Mouse (Mus musculus) small intestine, adult 2 months (tissue): Measurements from ENCODE around the gene Irf2. TPM values are rescaled to one million over a fixed set of nuclear protein-coding genes. Genes with fewer than 3 reads are reported as not detected.
A peak's percentile ranks its signal among the peaks of the same experiment; 100 is the strongest.

ENCODE experiments used
- H3K27ac ChIP-seq: fragments of 200-500 bp; 2 replicates; pipeline ENCODE4 v1.5.1; 2012; ENCODE audit warnings: low read depth, low read length, control low read depth, inconsistent platforms; ENCODE audit not compliant: insufficient read depth
- H3K27me3 ChIP-seq: fragments of 200-500 bp; 2 replicates; pipeline ENCODE4 v1.6.1; 2012; ENCODE audit warnings: mild to moderate bottlenecking, moderate library complexity, low read length, inconsistent platforms; ENCODE audit not compliant: control insufficient read depth, insufficient read depth
- H3K36me3 ChIP-seq: fragments of 200-500 bp; 2 replicates; pipeline ENCODE4 v1.6.1; 2012; ENCODE audit warnings: mild to moderate bottlenecking, low read length, control low read depth, inconsistent platforms; ENCODE audit not compliant: control insufficient read depth, insufficient read depth
- H3K4me1 ChIP-seq: fragments of 200-500 bp; 2 replicates; pipeline ENCODE4 v1.6.1; 2012; ENCODE audit warnings: low read length, inconsistent platforms, mixed read lengths; ENCODE audit not compliant: control insufficient read depth, insufficient read depth, insufficient read length
- H3K4me3 ChIP-seq: fragments of 200-500 bp; 2 replicates; pipeline ENCODE4 v1.5.1; 2012; ENCODE audit warnings: low read depth, mild to moderate bottlenecking, control low read depth, inconsistent platforms, low read length, moderate library complexity
- CTCF ChIP-seq: fragments of 200-500 bp; IDR thresholded peaks from 2 replicates; pipeline ENCODE4 v1.5.1; 2012; ENCODE audit warnings: low read depth, mild to moderate bottlenecking, control low read depth, inconsistent platforms, low read length, moderate library complexity, mixed read lengths; ENCODE audit not compliant: insufficient replicate concordance, insufficient read length; ENCODE audit errors: extremely low read depth
- POLR2A ChIP-seq: fragments of 200-500 bp; IDR thresholded peaks from 2 replicates; pipeline ENCODE4 v1.6.1; 2012; ENCODE audit warnings: low read depth, mild to moderate bottlenecking, control low read depth, inconsistent platforms, low read length, moderate library complexity
- WGBS: fragments of 180-500 bp; shearing (Covaris S2); methylation state at CpG from one replicate; pipeline ENCODE4 v1.1.7; 2018; 5-methylcytosine and 5-hydroxymethylcytosine counted together
- polyA plus RNA-seq: library from polyadenylated mRNA; depleted of rRNA; stranded (reverse); fragments of >200 nt; gene quantifications from 2 replicates; pipeline ENCODE4 v1.2.3, GENCODE M21; 2012

The Irf2 gene
- polyA plus RNA-seq, 1 experiment, result 29.6 TPM

DNA sequence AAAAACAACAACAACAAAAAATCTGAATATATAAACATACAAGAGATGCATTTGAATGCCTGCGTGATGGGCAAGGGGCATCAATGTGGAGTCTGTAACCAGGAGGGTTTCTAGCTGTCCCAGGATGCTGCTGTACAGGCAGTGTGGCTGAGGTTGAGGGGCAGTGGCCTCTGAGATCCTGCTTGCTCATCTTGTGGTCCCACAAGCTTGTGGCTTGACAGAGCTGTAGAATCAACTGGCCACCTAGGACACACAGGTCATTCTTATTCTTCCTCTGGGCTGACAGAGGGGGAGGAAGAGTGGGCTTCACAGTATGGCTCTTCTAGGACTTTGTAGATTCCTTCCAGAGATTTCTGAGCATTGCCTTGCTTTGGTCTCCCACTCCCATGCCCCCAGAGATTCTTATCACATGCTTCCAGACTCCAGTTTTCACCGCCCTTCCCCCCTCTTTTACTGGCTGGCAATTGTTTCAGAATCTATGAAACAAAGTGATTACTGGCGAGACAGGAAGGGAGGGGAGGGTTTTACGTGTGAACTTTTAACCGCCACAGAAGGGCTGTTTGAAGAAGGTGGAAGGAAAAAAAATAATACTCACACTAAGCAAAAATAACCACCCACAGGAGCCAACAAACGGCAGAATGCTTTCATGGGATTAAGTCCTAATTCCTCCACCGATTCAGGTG, 119.8 kb downstream of the Irf2 start:
- no peaks in the 10 kb centered on the region; the same call in 1 of the 2 replicates for H3K36me3 ChIP-seq
- H3K4me1 ChIP-seq, result peaks cover 6% of the 10 kb centered on the region; the same call in 1 of the 2 replicates
- no peaks in the 10 kb centered on the region for H3K27me3 ChIP-seq
- TF ChIP-seq CTCF, result no peak
- TF ChIP-seq POLR2A, result no peak
- H3K27ac ChIP-seq, result peak overlapping the region; percentile 12; the same call in 1 of the 2 replicates
- H3K4me3 ChIP-seq, result no peak overlapping the region
- 24% methylated on average over 7 of the region's 7 CpGs for WGBS

DNA sequence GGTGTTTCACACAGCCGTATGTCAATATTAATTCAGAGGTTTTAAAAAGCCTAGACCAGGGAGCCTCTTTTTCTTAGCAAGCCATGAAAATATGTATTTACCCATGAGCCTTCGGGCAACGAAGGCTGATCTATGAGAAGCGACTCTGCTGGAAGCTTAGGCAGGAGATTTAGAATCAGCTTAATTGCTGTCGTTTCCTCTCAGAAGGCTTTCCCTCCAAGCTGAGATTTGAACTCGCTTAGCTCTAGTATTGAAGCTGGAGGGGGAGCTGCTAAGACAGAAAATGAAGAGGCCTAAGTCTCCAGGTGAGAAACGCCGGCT, 120.3 kb downstream of the Irf2 start:
- Histone ChIP-seq H3K4me3 (no peak overlapping the region), H3K27me3 (no peaks in the 10 kb centered on the region), H3K27ac (peak overlapping the region; percentile 12; the same call in 1 of the 2 replicates), H3K36me3 (no peaks in the 10 kb centered on the region; the same call in 1 of the 2 replicates), H3K4me1 (peaks cover 6% of the 10 kb centered on the region; the same call in 1 of the 2 replicates)
- no peak for TF ChIP-seq CTCF
- no peak for TF ChIP-seq POLR2A
- 49% methylated on average over 8 of the region's 8 CpGs for WGBS

DNA sequence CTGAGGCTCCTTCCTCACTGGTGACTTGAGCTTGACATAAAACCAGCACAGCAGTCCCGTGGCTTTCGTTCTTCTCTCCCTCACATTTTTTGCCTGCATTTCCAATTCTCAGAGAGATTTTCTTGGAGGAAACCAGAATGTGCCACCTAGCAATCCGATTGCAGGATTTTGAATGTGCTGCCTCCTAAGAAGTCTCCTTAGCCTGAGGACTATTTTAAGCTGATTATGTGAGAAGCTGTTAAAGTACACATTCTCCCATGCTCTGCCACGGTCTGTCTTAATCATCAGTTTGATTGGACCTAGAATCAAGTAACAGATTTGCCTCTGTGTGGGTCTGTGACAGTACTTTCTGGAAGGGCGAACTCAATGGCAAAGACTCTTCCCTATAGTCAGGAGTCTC, 123.0 kb downstream of the Irf2 start:
- Histone ChIP-seq H3K4me1 (peaks cover 6% of the 10 kb centered on the region; the same call in 1 of the 2 replicates), H3K27me3 (no peaks in the 10 kb centered on the region), H3K4me3 (no peak overlapping the region), H3K27ac (no peak overlapping the region), H3K36me3 (no peaks in the 10 kb centered on the region)
- 95% methylated on average over 5 of the region's 5 CpGs for WGBS
- TF ChIP-seq POLR2A, result no peak
- TF ChIP-seq CTCF, result no peak

DNA sequence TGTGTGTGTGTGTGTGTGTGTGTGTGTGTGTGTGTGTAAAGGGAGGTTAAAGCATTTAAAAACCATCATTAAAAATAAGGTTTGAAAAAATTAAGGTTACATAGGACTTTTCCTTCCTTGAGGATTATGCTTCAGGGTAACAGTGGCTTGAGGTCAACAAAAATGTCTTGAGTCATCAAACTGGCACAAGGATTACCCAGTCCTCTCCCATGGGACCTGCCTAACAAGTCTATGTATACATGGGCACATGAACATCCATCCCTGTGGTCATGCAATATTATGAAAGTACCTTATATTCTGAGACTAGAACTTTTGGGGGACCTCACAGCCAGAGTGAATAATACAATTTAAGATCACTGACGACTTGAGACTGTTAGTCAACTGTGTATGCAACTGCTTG, 125.9 kb downstream of the Irf2 start:
- TF ChIP-seq CTCF (no peak), POLR2A (no peak)
- Histone ChIP-seq H3K27me3 (no peaks in the 10 kb centered on the region), H3K36me3 (no peaks in the 10 kb centered on the region), H3K4me1 (peaks cover 13% of the 10 kb centered on the region; the same call in 1 of the 2 replicates), H3K27ac (no peak overlapping the region), H3K4me3 (no peak overlapping the region)
- 85% methylated on average over 1 of the region's 1 CpGs for WGBS

DNA sequence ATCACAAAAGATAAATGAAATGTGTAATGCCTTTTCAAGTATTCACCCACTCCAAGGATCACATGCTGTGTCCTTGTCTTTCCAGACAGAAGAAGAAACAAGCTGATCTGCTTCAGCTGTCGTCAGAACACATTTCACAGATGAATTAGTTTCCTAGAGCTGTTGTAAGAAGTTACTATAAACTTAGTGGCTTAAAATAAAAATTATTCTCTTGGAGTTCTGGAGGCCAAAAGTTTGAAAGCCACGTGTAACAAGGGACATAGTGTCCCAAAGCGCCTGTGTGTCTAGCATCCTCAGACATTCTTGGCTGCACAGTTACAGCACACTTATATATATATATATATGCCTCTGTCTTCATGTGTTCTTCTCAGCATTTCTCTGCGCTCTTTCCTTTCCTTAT, 127.9 kb downstream of the Irf2 start:
- no peaks in the 10 kb centered on the region for H3K36me3 ChIP-seq
- WGBS, result 74% methylated on average over 4 of the region's 4 CpGs
- TF ChIP-seq POLR2A (no peak), CTCF (no peak)
- H3K27me3 ChIP-seq, result no peaks in the 10 kb centered on the region
- H3K27ac ChIP-seq, result no peak overlapping the region
- H3K4me3 ChIP-seq, result no peak overlapping the region
- H3K4me1 ChIP-seq, result peaks cover 13% of the 10 kb centered on the region; the same call in 1 of the 2 replicates

DNA sequence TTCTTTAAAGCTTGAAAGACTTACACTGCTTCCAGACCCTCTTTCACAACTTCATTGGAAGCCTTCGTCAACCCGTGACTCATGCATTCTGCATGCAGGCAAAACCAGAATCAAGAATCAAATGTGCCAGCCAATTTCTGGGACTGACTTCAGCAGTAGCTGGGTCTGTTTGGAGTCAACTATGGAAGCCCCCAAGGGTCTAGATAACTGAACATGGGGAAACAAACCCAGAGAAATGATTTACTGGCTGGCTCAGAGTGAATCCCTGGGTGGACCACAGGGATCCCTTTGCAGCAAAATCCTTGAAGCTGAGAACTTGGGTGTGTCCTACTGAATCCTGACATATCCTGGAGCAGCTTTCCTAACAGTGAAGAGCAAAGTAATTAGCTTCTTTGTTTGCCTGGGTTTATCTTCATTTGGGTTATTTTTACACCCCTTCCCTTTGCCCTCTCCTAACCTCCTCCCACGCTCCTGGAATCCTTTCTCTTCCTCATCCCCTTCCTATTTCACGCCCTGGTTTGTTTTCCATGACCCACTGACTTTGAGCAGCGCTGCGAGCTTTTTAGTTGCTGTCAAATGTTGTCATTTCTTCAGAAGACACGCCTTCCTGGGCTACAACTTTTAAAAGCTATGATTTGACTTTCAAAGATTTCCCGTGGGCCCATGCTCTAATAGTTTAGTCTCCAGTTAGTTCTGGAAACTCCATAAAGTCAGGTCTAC, 129.0 kb downstream of the Irf2 start:
- H3K4me3 ChIP-seq, result no peak overlapping the region
- 25% methylated on average over 8 of the region's 8 CpGs for WGBS
- no peaks in the 10 kb centered on the region for H3K27me3 ChIP-seq
- peak overlapping the region; percentile 55 for H3K27ac ChIP-seq
- H3K36me3 ChIP-seq, result no peaks in the 10 kb centered on the region
- H3K4me1 ChIP-seq, result peaks cover 13% of the 10 kb centered on the region; the same call in 1 of the 2 replicates
- no peak for TF ChIP-seq CTCF
- no peak for TF ChIP-seq POLR2A

DNA sequence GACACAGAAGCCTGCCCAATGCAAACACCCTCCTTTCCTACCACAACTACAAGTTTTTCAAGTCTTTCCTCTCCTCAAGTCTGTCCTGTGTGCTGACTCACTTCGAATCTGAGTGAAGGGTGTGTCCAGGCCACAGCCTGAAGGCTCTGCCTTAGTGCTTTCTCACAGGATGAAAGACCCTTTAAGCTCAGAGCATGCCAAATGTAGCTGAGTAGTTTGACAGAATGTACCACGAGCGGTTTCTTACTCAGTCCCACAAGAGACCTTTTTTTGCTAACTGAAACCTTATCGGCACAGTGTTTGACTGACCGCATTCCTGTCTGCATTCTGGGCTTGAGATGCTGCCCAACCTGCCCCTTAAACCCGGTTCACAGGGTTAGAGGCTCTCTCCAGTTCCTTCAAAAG, 130.0 kb downstream of the Irf2 start:
- Histone ChIP-seq H3K27ac (peak overlapping the region; percentile 20; the same call in 1 of the 2 replicates), H3K36me3 (no peaks in the 10 kb centered on the region), H3K4me1 (peaks cover 13% of the 10 kb centered on the region; the same call in 1 of the 2 replicates), H3K27me3 (no peaks in the 10 kb centered on the region), H3K4me3 (no peak overlapping the region)
- 25% methylated on average over 6 of the region's 6 CpGs for WGBS
- TF ChIP-seq POLR2A (no peak), CTCF (no peak)
